Mouse (Mus musculus): ENCODE results near the gene Nlgn2. TPM values are rescaled to one million over a fixed set of nuclear protein-coding genes. Genes with fewer than 3 reads are reported as not detected.
"Not testable (repeated sequence)": the region's sequence is repeated elsewhere in the genome, so short reads cannot be mapped to it uniquely, and the experiment has no call there.

Gene Nlgn2
- total and polyA plus RNA-seq, 2 experiments from 2014 or later, result 20.8 to 126 TPM

GRCm38 (mm10) chr11:69865561-69865960, 28.0 kb upstream of the Nlgn2 start:
- no peak for TF ChIP-seq CTCF (IDR thresholded peaks at IDR 0.05; ENCODE audit: low read depth)

GRCm38 (mm10) chr11:69864138-69864860, 26.7 kb upstream of the Nlgn2 start:
- H3K27ac ChIP-seq, result no peak overlapping the region
- no peak for TF ChIP-seq CTCF (IDR thresholded peaks at IDR 0.05; ENCODE audit: low read depth)
- H3K36me3 ChIP-seq (ENCODE audit: insufficient read depth, low read length), result no peaks in the 10 kb centered on the region
- WGBS, result 44% methylated on average over 8 of the region's 8 CpGs
- DNase-seq (ENCODE audit: low spot score) (no peak), ATAC-seq (no peak)
- H3K4me2 ChIP-seq (ENCODE audit: low read depth, low read length), result no peak overlapping the region
- H3K9me3 ChIP-seq (ENCODE audit: low read length), result no peaks in the 10 kb centered on the region
- H3K27me3 ChIP-seq (ENCODE audit: insufficient read depth, low read length), result 0 out of 2 replicates have a peak, but pooled peaks cover under 1% of the 10 kb centered on the region
- H3K4me1 ChIP-seq (ENCODE audit: insufficient read depth, low read length), result no peaks in the 10 kb centered on the region
- no peak overlapping the region for H3K4me3 ChIP-seq (ENCODE audit: low read length)
- H3K9ac ChIP-seq (replicated peaks; ENCODE audit: low read length), result no peak overlapping the region

More at GRCm38 (mm10) chr11:69865561-69865960, 28.0 kb upstream of the Nlgn2 start:
- no peak overlapping the region for H3K4me3 ChIP-seq (ENCODE audit: low read length)
- no peaks in the 10 kb centered on the region for H3K36me3 ChIP-seq (ENCODE audit: insufficient read depth, low read length)
- WGBS, result 65% methylated on average over 9 of the region's 9 CpGs
- ATAC-seq (no peak), DNase-seq (ENCODE audit: low spot score) (no peak)
- no peak overlapping the region for H3K4me2 ChIP-seq (ENCODE audit: low read depth, low read length)
- H3K27me3 ChIP-seq (ENCODE audit: insufficient read depth, low read length), result no peaks in the 10 kb centered on the region
- H3K9ac ChIP-seq (replicated peaks; ENCODE audit: low read length), result no peak overlapping the region
- H3K4me1 ChIP-seq (ENCODE audit: insufficient read depth, low read length), result no peaks in the 10 kb centered on the region
- no peak overlapping the region for H3K27ac ChIP-seq
- H3K9me3 ChIP-seq (ENCODE audit: low read length), result no peaks in the 10 kb centered on the region

- not testable (repeated sequence) for H3K27me3 ChIP-seq (ENCODE audit: insufficient read depth, low read length); DNase-seq (ENCODE audit: low spot score); H3K9me3 ChIP-seq (ENCODE audit: low read length); H3K36me3 ChIP-seq (ENCODE audit: insufficient read depth, low read length); ATAC-seq; H3K27ac ChIP-seq; H3K4me3 ChIP-seq (ENCODE audit: low read length); H3K4me1 ChIP-seq (ENCODE audit: insufficient read depth, low read length); H3K9ac ChIP-seq (replicated peaks; ENCODE audit: low read length); H3K4me2 ChIP-seq (ENCODE audit: low read depth, low read length)
- WGBS, result 78% methylated on average over 3 of the region's 3 CpGs
These were observed 26.1 kb upstream of the Nlgn2 start for GRCm38 (mm10) chr11:69863729-69864128.

- WGBS, result 24% methylated on average over 30 of the region's 30 CpGs
- no peak for TF ChIP-seq CTCF (IDR thresholded peaks at IDR 0.05; ENCODE audit: low read depth)
- no peaks in the 10 kb centered on the region for H3K36me3 ChIP-seq (ENCODE audit: insufficient read depth, low read length)
- no peak within 1 kb of the TSS for H3K4me2 ChIP-seq (ENCODE audit: low read depth, low read length)
- 0 out of 2 replicates have a peak, but pooled peaks cover 8% of the 10 kb centered on the region for H3K27me3 ChIP-seq (ENCODE audit: insufficient read depth, low read length)
- H3K4me3 ChIP-seq (ENCODE audit: low read length), result no peak within 1 kb of the TSS
- H3K9me3 ChIP-seq (ENCODE audit: low read length), result no peaks in the 10 kb centered on the region
- ATAC-seq (no peak), DNase-seq (ENCODE audit: low spot score) (no peak)
- no peak within 1 kb of the TSS for H3K9ac ChIP-seq (replicated peaks; ENCODE audit: low read length)
- H3K27ac ChIP-seq, result no peak within 1 kb of the TSS
- H3K4me1 ChIP-seq (ENCODE audit: insufficient read depth, low read length), result no peaks in the 10 kb centered on the region
These were observed 20.8 kb upstream of the Nlgn2 start, which contains the start of gene Tnk1 for GRCm38 (mm10) chr11:69858113-69858998. Gene Tnk1, minus strand, starts transcription at chr11:69858730.

- no peak overlapping the region for H3K4me3 ChIP-seq (ENCODE audit: low read length)
- peak; percentile 61 for TF ChIP-seq CTCF (IDR thresholded peaks at IDR 0.05; ENCODE audit: low read depth)
- WGBS, result 20% methylated on average over 16 of the region's 16 CpGs
- no peak overlapping the region for H3K4me2 ChIP-seq (ENCODE audit: low read depth, low read length)
- H3K27me3 ChIP-seq (ENCODE audit: insufficient read depth, low read length), result 0 out of 2 replicates have a peak, but pooled peaks cover 8% of the 10 kb centered on the region
- no peak overlapping the region for H3K27ac ChIP-seq
- H3K4me1 ChIP-seq (ENCODE audit: insufficient read depth, low read length), result no peaks in the 10 kb centered on the region
- ATAC-seq, result peak; percentile 61
- H3K36me3 ChIP-seq (ENCODE audit: insufficient read depth, low read length), result peaks cover 10% of the 10 kb centered on the region
- no peak overlapping the region for H3K9ac ChIP-seq (replicated peaks; ENCODE audit: low read length)
- no peaks in the 10 kb centered on the region for H3K9me3 ChIP-seq (ENCODE audit: low read length)
- peak; percentile 46 for DNase-seq (ENCODE audit: low spot score)
These were observed 17.8 kb upstream of the Nlgn2 start for GRCm38 (mm10) chr11:69855347-69855746.

GRCm38 (mm10) chr11:69854680-69855079, 17.1 kb upstream of the Nlgn2 start:
- 86% methylated on average over 10 of the region's 10 CpGs for WGBS
- Histone ChIP-seq H3K27ac (no peak overlapping the region), H3K36me3 (ENCODE audit: insufficient read depth, low read length) (peaks cover 17% of the 10 kb centered on the region), H3K9me3 (ENCODE audit: low read length) (no peaks in the 10 kb centered on the region), H3K4me1 (ENCODE audit: insufficient read depth, low read length) (no peaks in the 10 kb centered on the region), H3K9ac (replicated peaks; ENCODE audit: low read length) (no peak overlapping the region), H3K4me3 (ENCODE audit: low read length) (no peak overlapping the region), H3K4me2 (ENCODE audit: low read depth, low read length) (no peak overlapping the region), H3K27me3 (ENCODE audit: insufficient read depth, low read length) (0 out of 2 replicates have a peak, but pooled peaks cover 8% of the 10 kb centered on the region)
- no peak for DNase-seq (ENCODE audit: low spot score)
- ATAC-seq, result no peak
- no peak for TF ChIP-seq CTCF (IDR thresholded peaks at IDR 0.05; ENCODE audit: low read depth)
